Mouse (Mus musculus) liver, postnatal 0 days (tissue): ENCODE results near the gene Bfsp2. TPM values are rescaled to one million over a fixed set of nuclear protein-coding genes. Genes with fewer than 3 reads are reported as not detected.
"Not testable (repeated sequence)": the region's sequence is repeated elsewhere in the genome, so short reads cannot be mapped to it uniquely, and the experiment has no call there.

Experiments used
- ATAC-seq: fragments of 200-750 bp; cut with Nextera tagmentation; 2 replicates; pipeline ENCODE4 v1.8.0; 2017; ENCODE audit warnings: mild to moderate bottlenecking, moderate library complexity
- DNase-seq: peaks from one replicate; pipeline ENCODE4 v3.0.0-alpha.2; 2016
- H3K27ac ChIP-seq: fragments of 300-500 bp; sonication (generic); 2 replicates; pipeline ENCODE4 v1.5.1; 2014; ENCODE audit warnings: antibody characterized with exemption, moderate library complexity, mild to moderate bottlenecking, low read depth
- H3K27me3 ChIP-seq: fragments of 300-500 bp; sonication (generic); 2 replicates; pipeline ENCODE4 v1.6.1; 2014; ENCODE audit warnings: low read length, control low read depth, mixed read lengths; ENCODE audit not compliant: insufficient read depth
- H3K36me3 ChIP-seq: fragments of 300-500 bp; sonication (generic); replicated peaks from 2 replicates; pipeline ENCODE4 v1.6.1; 2014; ENCODE audit warnings: mild to moderate bottlenecking, control low read depth, low read length, moderate library complexity, mixed read lengths; ENCODE audit not compliant: insufficient read depth
- H3K4me1 ChIP-seq: fragments of 300-500 bp; sonication (generic); 2 replicates; pipeline ENCODE4 v1.6.1; 2014; ENCODE audit warnings: antibody characterized with exemption, mild to moderate bottlenecking, control low read depth; ENCODE audit not compliant: insufficient read depth
- H3K4me2 ChIP-seq: fragments of 300-500 bp; sonication (generic); 2 replicates; pipeline ENCODE4 v1.6.1; 2014; ENCODE audit warnings: low read depth, mild to moderate bottlenecking, low read length, moderate library complexity, mixed read lengths
- H3K4me3 ChIP-seq: fragments of 300-500 bp; sonication (generic); 2 replicates; pipeline ENCODE4 v1.5.1; 2014; ENCODE audit warnings: low read depth, low read length
- H3K9ac ChIP-seq: fragments of 300-500 bp; sonication (generic); replicated peaks from 2 replicates; pipeline ENCODE4 v1.6.1; 2014; ENCODE audit warnings: mild to moderate bottlenecking, moderate library complexity
- H3K9me3 ChIP-seq: fragments of 300-500 bp; sonication (generic); 2 replicates; pipeline ENCODE4 v1.6.1; 2016; ENCODE audit warnings: mild to moderate bottlenecking, control low read depth, low read length, mixed read lengths
- CTCF ChIP-seq: sonication (generic); IDR thresholded peaks from 2 replicates; pipeline ENCODE4 v1.5.1; 2016; ENCODE audit warnings: antibody characterized with exemption, low read depth
- EP300 ChIP-seq: IDR thresholded peaks from 2 replicates; pipeline ENCODE4 v1.6.1; 2016; ENCODE audit warnings: antibody characterized with exemption, low read depth, mild to moderate bottlenecking
- whole genome bisulfite sequencing: fragments of 180-500 bp; shearing (Covaris S2); extraction: QIAGEN DNeasy Blood & Tissue Kit; methylation state at CpG from one replicate; pipeline ENCODE4 v1.1.7; 2014; ENCODE audit not compliant: insufficient replicate concordance; 5-methylcytosine and 5-hydroxymethylcytosine counted together
- polyA plus RNA-seq: library from polyadenylated mRNA; unstranded; fragments of >200 nt; fragmentation: Nextera tagmentation; extraction: Ambion mirVana; gene quantifications from 2 replicates; pipeline ENCODE4 v1.2.1, GENCODE M21; 2015

Gene Bfsp2
- polyA plus RNA-seq, 1 experiment from 2014 or later = 5.5 TPM

GRCm38 (mm10) chr9:103422847-103423246 is 57.4 kb downstream of the Bfsp2 start:
- H3K36me3 ChIP-seq = no peaks in the 10 kb centered on the region

DNA sequence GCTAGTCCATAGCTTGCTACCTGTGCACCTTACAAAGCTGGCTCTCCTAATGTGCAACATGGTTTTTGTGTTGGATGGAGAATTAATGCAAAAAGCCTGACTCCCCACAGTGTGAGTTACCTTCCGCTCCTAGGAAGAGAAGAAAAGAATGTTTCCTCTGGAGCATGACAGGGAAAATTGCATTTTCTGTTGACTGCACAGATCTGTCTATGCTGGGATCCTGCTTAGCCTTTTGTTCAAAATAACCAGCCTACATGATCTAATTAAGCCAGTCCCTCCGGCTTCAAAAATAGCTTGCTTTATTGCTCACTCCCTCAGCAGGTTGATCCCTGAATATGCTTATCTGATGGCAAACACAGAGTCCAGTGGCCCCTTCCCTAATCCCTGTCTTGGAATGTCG is 59.4 kb downstream of the Bfsp2 start:
- ATAC-seq = no peak
- H3K36me3 ChIP-seq = no peaks in the 10 kb centered on the region
- no peaks in the 10 kb centered on the region for H3K4me1 ChIP-seq
- no peak overlapping the region for H3K9ac ChIP-seq
- no peak for TF ChIP-seq CTCF
- TF ChIP-seq EP300 = no peak
- WGBS = 71% methylated on average over 3 of the region's 3 CpGs
- H3K27ac ChIP-seq = no peak overlapping the region
- H3K4me3 ChIP-seq = no peak overlapping the region
- no peak overlapping the region for H3K4me2 ChIP-seq
- DNase-seq = no peak
- H3K27me3 ChIP-seq = no peaks in the 10 kb centered on the region
- no peaks in the 10 kb centered on the region for H3K9me3 ChIP-seq

More at GRCm38 (mm10) chr9:103422847-103423246, 57.4 kb downstream of the Bfsp2 start:
- H3K4me3 ChIP-seq = no peak overlapping the region
- H3K4me2 ChIP-seq = no peak overlapping the region
- no peaks in the 10 kb centered on the region for H3K27me3 ChIP-seq
- DNase-seq = no peak
- H3K9me3 ChIP-seq = no peaks in the 10 kb centered on the region
- WGBS = 64% methylated on average over 18 of the region's 18 CpGs
- no peaks in the 10 kb centered on the region for H3K4me1 ChIP-seq
- ATAC-seq = no peak
- no peak overlapping the region for H3K9ac ChIP-seq
- TF ChIP-seq CTCF (no peak), EP300 (no peak)
- no peak overlapping the region for H3K27ac ChIP-seq

DNA sequence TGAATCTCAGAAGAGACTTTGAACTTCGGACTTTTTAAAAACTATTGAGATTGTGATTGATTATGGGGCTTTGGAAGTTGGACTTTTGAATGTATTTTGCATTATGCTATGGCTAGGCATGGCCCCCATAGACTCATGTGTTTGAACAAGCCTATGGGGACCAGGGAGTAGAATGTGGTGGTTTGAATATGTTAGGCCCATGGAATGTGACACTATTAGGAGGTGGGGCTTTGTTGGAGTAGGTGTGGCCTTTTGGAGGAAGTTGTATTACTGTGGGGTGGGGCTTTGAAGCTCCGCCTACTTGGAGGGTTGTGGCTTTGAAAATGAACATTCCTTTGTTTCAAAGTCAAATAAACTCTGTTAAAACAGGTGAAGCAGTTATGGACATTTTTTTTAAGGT is 61.4 kb downstream of the Bfsp2 start:
- H3K27ac ChIP-seq = no peak overlapping the region
- no peaks in the 10 kb centered on the region for H3K36me3 ChIP-seq
- H3K4me2 ChIP-seq = no peak overlapping the region
- H3K9me3 ChIP-seq = no peaks in the 10 kb centered on the region
- 82% methylated on average over 2 of the region's 2 CpGs for WGBS
- H3K27me3 ChIP-seq = no peaks in the 10 kb centered on the region
- no peaks in the 10 kb centered on the region for H3K4me1 ChIP-seq
- no peak overlapping the region for H3K4me3 ChIP-seq
- TF ChIP-seq CTCF (no peak), EP300 (no peak)
- no peak overlapping the region for H3K9ac ChIP-seq
- DNase-seq (no peak), ATAC-seq (no peak)

DNA sequence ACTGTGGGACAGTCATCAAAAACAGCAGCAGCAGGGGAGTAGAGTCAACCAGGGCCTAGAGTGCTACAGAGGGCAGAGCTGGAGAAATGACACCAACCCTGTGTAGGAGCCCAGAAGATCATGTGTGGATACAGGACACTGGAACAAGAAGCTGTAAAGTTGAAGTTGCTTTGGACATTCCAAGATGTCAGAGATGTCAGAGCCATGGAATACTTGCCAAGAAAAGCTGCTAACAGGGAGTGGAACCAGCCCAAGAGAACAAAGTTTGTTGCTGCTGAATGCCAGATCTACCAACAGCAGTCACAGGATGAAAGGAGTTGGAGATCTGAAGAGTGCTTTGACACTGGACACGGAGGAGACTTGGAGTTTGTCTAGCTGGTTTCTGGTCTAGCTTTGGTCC is 62.0 kb downstream of the Bfsp2 start:
- not testable (repeated sequence) for H3K4me1 ChIP-seq, H3K9me3 ChIP-seq, DNase-seq, H3K27ac ChIP-seq, H3K4me2 ChIP-seq, H3K36me3 ChIP-seq, H3K27me3 ChIP-seq, H3K9ac ChIP-seq, H3K4me3 ChIP-seq, ATAC-seq
- WGBS = 74% methylated on average over 1 of the region's 1 CpGs

DNA sequence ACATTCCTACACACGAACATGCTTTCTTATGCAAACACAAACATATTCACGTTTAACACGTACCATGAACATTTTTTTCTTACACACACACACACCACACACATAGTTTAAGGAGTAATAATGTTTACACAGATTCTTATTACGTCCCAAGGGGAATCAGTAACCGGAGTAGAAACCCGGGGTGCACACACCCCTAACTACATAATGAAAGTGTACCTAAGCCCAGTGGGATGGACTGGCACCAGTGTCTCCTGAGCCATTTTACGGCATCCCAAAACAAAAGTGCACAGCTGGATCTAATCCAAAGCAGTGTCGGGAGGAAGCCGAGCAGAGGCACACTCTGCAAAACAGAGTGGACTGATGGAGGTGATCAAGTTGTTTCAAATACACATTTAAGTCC is 66.8 kb downstream of the Bfsp2 start:
- no peak overlapping the region for H3K27ac ChIP-seq
- H3K27me3 ChIP-seq = no peaks in the 10 kb centered on the region
- ATAC-seq (no peak), DNase-seq (no peak)
- H3K9ac ChIP-seq = no peak overlapping the region
- H3K4me1 ChIP-seq = no peaks in the 10 kb centered on the region
- no peak overlapping the region for H3K4me3 ChIP-seq
- no peaks in the 10 kb centered on the region for H3K36me3 ChIP-seq
- H3K9me3 ChIP-seq = no peaks in the 10 kb centered on the region
- WGBS = 72% methylated on average over 9 of the region's 9 CpGs
- TF ChIP-seq EP300 = no peak
- TF ChIP-seq CTCF = no peak
- H3K4me2 ChIP-seq = no peak overlapping the region

- WGBS = 77% methylated on average over 2 of the region's 2 CpGs
- H3K36me3 ChIP-seq = no peaks in the 10 kb centered on the region
- H3K9ac ChIP-seq = no peak overlapping the region
- no peaks in the 10 kb centered on the region for H3K9me3 ChIP-seq
- no peak overlapping the region for H3K4me3 ChIP-seq
- H3K4me2 ChIP-seq = no peak overlapping the region
- no peak for ATAC-seq
- no peak for DNase-seq
- no peak for TF ChIP-seq EP300
- TF ChIP-seq CTCF = no peak
- H3K27ac ChIP-seq = no peak overlapping the region
- H3K4me1 ChIP-seq = no peaks in the 10 kb centered on the region
- H3K27me3 ChIP-seq = no peaks in the 10 kb centered on the region
These were observed 71.1 kb downstream of the Bfsp2 start for GRCm38 (mm10) chr9:103409119-103409518.

DNA sequence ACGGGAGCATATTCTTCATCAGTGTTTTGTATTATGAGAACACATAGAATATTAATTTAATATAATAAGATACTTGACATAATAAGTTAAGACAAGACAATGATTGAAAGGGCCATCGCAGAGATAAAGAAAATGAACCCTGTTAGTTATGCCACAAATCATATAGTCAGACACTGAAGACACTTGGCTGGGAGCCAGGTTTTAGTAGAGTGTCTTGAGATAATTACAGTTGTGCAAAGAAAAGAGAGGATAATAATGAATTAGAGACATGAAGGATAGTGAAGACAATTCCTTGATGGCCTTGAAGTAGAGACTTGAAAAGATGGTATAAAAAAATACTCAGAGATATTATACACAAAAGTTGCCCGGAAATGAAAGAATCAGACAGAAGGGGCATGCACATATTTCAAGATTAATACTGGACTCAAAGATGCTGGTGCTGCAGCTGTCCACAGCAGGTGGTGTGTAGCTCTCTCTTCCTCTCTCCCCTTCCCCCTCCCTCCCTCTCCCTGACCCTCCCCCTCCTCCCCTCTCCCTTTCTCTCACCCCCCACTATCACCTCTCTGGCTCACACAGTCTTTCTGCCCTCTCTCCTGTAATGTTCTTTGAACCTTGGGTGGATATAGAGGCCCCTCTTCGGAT is 72.0 kb downstream of the Bfsp2 start:
- H3K36me3 ChIP-seq = no peaks in the 10 kb centered on the region
- H3K9me3 ChIP-seq = no peaks in the 10 kb centered on the region
- no peak for DNase-seq
- WGBS = 67% methylated on average over 4 of the region's 4 CpGs
- no peak overlapping the region for H3K27ac ChIP-seq
- ATAC-seq = no peak
- no peaks in the 10 kb centered on the region for H3K27me3 ChIP-seq
- TF ChIP-seq CTCF = no peak
- no peaks in the 10 kb centered on the region; the same call in none of the 2 replicates for H3K4me1 ChIP-seq
- H3K4me3 ChIP-seq = no peak overlapping the region
- H3K4me2 ChIP-seq = no peak overlapping the region
- no peak overlapping the region for H3K9ac ChIP-seq
